Mouse (Mus musculus): Measurements from ENCODE around the gene Syt3.
A peak's percentile ranks its signal among the peaks of the same experiment; 100 is the strongest.

The Syt3 gene

DNA sequence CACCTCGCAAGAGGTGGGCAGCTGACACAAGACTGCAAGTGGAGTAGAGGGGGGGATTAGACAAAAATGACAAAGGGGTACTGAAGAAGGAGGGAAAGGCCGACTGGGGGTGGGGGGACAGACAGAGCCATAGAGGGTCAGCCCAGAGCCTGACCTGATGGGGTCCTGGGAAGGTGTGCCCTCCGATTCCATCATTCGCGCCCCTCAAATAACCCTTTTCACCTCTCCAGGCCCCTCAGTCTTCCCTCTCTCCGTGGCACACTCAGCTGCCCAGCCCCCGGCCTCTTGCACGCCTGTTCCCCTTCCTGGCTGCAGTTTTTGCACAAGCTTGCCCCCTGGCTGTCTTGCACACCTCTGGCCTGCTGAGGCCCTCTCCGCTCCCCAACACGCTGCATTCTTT lies 26.4 kb upstream of the Syt3 start:
- no peak for DNase-seq

DNA sequence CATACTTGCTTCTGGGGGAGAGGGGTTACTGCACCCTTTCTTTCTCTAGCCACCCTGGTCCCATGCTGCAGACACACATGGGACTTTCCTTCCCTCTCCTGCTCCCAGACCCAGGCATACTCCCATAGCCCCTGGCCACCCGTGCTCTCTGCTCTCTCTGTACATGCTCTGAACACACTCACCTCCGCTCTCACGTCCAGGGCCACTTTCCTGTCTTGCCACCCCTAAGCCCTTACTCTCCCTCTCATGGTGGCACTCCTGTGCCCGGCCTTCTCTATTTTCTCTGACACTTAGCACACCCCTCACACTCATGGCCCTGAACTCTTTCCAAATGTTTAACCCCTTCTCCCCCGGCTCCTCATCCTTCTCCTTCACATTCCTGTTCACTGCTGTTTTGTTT lies 25.9 kb upstream of the Syt3 start:
- DNase-seq: no peak

DNA sequence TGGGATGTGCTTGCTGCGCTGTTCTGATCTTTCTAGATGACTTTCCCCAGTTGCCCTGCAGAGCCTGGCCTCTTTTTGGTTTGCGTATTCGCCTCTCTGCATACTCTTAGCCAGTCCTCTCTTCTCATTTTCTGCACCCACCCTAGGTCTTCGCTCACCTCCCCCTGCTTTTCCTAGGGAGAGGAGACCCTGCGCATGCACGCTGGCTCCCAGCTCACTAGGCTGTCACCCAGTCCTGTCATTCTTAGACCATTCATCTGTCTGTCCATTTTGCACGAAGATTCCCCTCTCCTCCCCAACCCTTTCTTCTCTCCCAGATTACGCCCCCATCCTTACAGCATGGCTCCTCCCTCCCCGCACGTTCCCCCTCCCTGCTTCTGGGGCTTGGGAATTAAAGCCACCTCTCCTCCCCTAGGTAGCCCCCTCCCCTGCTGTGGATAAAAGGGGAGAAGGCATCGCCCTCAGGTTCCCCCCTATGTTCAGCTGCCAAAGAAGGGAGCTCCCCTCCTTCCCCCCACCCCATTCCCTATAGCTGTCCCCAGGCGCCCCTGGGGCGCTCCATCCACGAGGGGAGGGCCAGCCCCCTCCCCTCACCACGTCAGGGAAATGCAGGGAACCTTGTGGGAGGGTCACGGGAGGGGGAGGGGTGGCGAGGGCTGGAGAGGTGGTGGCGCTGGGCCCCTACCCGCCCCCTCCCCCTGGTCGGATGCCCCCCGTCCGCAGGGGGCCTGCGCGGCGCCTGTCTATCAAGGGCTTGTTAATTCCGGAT lies 24.8 kb upstream of the Syt3 start:
- peak in 1 of 2 experiments; percentile 50 for DNase-seq

DNA sequence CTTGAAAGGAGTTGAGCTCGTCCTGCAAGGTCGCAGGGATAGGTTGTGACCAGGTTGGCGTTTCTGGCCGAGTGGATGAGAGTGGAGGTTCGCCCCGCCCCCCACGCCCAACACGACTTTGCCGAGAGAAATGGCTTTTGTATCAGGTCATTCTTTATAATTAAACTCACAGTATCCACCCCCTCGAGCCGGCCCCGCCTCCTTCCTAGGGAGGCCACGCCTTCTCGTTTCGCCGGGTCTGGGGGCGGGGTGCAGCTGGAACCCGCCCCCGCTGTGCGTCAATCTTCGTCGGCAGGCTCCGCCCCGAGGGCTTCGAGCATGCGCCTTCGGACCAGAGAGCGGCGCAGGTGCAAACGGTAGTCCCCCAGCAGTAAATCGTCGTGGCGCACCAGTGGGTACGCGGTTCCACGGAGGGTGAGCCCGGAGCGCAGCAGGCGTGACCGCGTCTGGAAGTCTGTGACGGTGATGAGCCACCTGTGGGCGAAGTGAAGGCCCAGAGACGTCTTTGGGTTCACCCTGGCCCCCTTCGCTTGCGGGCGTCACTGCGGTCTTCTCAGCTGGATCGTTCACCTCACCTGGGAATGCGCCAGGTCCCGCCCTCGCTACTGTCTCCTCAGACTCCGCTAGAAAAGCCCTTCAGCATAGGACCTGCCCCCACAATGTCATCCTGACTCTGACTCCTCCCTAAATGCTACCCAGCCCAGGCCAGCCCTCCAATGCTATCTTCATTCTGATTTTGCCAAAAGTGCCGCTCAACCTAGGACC lies 23.8 kb upstream of the Syt3 start:
- peak; percentile 96 for DNase-seq

DNA sequence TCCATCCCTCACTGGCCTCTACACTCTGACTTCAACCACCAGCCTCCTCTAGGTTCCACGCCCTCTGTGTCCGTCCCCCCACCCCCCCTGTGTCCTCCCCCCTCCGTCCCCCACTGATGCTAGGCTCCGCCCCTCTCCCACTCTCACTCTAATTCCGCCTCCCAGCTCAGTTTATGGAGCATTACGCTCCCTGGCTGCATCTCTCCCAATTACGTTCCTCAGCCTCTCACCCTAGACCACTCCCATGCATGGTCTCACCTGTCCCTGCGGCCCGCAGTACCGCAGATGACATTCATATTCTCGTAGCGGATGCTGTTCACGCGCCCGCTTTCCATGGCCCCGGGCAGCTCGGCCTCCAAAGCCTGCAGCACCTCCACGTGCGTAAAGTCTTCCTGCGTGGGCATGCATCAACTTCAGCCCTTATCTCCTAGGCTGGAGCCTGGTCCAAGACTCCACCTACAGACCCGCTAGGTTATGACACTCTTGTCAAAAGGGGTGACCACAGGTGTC lies 23.1 kb upstream of the Syt3 start:
- DNase-seq: peak; percentile 46 to 52

DNA sequence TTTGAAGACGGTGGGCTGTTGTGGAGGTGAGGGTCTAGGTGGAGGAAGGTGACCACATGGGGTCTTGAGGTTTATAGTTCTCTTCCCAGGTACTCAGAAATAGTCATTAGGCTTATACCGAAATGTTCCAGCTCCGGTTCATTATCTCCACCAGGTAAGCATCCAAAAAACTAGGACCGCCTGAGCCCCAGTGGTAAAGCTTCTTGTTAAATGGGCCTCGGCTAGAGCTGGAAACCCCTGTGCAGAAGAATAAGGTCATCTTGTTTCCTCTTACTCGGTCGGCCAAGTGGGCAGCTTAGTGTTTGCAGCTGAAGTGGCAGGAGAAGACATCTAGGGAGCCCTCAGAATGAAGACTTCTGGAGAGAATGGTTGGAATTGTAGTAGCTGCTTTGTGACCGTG lies 11.2 kb upstream of the Syt3 start:
- DNase-seq: peak in 1 of 2 experiments; percentile 3

DNA sequence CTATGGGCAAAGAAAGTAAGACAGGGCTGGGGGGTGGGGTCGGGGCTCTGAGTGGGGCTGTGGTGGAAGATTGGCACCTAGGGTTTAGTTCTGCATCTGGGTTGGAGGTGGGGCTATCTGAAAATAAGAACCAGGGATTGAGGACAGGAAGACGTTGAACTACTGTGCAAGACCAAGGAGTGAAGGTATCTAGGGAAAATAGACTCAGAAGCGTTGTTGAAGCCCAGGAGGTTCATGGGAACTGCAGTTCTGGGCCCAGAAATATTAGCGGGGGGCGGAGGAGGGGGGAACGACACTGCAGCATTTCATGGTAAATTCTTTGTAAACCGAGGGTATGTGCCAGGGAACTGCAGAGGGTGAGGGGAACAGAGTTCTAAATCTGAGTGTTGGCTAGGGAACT lies 10.4 kb upstream of the Syt3 start:
- no peak for DNase-seq

DNA sequence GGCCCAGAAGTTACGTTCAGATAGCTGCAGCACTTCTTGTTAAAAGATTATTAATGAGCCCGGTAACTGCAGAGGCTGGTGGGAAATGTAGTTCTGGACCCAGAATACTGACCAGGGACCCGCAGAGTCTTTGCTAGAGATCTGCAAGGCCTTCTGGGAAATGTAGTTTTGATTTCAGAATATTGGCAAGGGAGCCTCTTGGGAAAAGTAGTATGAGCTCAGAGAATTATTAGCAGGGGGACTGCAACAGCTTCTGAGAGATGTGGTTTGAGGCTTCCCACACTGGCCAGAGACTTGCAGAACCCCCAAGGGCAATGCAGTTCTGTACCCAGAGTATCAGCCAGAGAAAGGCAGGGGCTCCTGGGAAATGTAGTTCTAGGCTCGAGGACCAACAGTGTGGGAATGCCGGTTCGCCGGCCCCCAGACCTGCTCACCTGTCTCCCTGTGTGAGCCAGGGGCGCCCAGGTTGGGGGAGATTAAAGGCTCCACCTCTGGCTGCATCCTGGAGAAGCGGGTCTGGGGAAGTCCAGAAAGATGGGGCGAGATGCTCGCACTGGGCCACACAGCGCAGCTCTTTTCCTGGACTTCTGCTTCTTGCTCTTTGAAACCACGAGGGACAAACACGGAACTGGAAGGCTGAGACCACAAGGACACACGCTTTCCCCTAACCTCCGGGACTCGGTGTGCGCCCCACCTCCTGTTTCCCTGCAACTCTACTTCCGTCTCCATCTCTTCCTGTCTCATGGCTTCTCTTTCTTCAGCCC lies 9.8 kb upstream of the Syt3 start:
- DNase-seq: peak; percentile 73 to 84

DNA sequence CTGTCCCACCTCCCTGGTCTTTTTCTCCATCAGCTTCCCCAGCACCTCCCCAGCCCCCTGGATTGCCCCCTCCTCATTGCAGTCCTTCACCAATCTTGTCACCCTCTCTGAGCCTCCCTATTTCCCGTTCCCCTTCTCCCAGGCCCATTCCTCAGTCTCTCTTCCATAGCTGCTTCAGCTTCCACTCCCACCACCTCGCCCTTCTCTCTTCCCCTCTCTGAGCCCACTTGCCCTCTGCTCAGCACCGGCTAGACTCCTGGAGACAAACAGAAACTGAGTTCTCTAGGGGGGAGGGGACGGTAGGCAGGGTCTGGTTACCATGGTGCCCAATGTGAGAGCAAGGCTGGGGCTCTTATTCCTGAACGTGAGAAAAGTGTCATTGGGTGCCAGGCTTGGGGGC lies 9.1 kb upstream of the Syt3 start:
- DNase-seq: peak in 1 of 2 experiments; percentile 13

DNA sequence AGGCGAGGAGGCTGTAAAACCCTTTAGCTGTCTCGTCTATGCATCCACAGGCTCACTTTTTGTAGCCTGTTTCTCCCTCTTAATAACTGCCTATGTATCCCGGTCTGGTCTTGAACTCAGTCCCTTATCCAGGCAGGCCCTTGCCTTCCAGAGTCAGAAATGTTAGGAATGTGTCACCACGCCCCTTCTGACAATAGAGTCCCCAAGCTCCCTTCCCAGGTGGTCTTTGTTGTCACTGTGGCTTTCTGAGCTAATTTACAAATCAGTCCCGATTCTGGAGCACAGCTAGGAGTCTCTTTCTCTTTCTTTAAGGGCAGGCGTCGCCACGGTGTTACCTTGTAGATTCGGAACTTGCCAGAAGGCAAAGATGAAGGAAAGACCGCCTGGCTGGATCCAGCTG lies 8.7 kb upstream of the Syt3 start:
- DNase-seq: no peak

DNA sequence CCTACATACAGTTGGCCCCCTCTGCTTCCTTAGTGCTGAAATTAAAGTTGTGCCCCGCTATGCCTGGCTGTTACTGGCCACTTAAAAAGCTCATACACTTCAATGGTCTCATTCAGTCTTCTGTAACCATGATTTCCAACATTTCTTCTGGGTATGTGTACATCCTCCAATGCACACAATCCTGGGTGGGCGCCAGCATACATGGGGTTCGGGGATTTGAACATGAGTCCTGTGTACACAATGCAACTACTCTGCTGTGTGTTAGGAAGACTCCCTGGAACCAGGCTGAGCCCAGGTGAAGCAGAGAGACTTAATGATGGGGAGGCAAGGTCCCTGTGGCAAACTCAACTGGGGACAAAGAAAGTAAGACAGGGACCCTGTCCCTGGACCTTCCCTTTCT lies 8.1 kb upstream of the Syt3 start:
- peak in 1 of 2 experiments; percentile 10 for DNase-seq

DNA sequence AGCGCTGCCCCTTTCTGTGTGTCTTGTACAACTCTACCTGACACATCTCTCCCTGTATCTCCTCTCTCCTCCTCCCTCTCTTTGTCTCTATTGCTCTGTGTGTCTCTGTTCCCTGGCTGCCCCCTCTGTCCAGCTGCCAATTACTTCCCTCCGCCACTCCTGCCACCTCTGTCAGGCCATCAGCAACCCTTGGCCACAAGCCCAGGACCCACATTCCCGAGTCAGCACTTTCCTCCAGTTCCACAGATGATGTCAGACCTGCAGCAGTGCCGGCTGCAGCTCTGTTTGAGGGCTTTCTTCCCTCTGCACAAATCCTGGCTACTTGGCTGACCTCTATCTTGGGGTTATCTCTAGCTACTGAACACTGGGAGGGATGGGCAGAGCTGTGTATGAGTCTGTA lies 5.6 kb upstream of the Syt3 start:
- DNase-seq: peak in 1 of 2 experiments; percentile 4

DNA sequence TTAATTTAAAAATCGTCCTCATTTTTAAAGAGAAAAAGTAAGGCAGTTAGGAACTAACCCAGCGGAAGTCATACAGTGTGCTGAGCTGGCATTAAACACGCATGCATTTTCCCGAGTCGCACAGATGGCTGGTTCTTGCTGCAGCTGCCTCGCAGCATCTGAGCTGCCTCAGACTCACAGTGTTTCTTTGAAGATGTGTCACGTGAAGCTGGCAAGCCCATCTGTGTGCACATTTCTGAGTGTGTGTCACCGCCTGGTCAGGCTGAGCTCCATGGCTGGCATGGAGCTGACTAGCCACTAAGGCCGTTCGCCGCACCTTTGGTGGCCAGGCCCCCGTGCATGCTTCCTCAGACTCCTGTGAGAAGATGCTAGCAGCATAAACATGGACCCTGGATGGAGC lies 1.4 kb upstream of the Syt3 start:
- peak in 1 of 2 experiments; percentile 13 for DNase-seq

DNA sequence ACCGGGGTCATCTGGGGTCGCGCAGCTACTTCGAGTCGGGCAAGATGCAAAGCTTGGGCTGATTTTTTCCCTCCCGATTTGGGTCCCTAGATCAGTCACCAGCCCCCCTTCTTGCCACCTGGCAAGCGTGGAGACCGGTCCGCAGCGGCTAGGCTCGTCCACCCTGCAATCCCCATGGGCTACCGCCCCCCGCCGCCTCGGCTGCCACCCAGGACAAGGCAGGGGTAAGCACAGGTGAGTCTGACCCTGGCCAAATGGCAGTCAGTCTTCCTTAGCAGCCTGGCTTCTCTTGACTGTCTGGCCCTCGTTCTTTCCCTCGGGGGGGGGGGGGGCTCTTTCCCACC lies 786 bp downstream of the Syt3 start:
- DNase-seq: no peak

DNA sequence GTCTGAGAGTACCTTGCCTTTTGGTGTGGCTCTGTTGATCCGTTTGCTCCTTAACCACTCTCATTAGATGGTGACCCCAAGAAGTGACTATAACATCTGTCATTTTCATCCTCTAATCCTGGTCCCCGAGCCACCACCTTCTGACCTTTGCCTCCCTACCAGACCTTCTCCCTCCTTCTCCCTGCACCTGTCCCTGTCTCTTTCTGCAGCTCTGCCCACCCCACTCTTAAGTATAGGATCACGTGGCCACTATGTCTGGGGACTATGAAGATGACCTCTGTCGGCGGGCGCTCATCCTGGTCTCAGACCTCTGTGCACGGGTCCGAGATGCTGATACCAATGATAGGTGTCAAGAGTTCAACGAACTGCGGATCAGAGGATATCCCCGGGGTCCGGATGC lies 1.8 kb downstream of the Syt3 start, which contains the start of gene 1700008O03Rik:
Gene 1700008O03Rik (minus strand): TSS at position 101 of the 400 bp plus-strand sequence.
- peak in 1 of 2 experiments; percentile 5 for DNase-seq

DNA sequence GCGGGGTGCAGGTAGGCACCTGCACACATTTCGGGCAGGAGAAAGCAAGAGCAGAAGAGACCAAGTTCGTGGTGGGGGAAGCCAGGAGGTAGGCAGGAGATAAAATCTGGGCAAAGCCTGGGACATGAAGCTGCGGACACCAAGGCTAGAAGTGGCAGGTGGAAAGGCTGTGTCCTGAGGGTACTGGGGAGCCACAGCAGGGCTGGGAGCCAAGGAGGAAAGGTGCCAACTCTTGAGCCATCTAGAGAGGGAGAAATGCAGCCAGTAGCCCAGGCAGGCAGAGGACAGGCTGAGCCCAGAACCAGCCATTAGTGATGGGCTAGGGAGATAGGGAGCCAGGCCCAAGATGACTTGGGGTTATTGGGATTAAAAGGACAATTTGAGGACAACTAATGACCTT lies 7.9 kb downstream of the Syt3 start:
- peak; percentile 94 to 96 for DNase-seq

DNA sequence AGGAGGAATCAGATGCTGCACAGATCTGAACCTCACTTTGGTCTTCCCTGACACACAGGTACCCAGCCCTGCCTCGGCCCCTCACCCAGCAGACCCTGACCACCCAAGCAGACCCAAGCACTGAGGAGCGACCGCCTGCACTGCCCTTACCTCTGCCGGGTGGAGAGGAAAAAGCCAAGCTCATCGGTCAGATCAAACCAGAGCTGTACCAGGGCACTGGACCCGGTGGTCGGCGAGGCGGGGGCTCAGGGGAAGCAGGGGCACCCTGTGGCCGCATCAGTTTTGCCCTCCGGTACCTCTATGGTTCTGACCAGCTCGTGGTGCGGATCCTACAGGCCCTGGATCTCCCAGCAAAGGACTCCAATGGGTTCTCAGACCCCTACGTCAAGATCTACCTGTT lies 8.4 kb downstream of the Syt3 start:
- no peak for DNase-seq

DNA sequence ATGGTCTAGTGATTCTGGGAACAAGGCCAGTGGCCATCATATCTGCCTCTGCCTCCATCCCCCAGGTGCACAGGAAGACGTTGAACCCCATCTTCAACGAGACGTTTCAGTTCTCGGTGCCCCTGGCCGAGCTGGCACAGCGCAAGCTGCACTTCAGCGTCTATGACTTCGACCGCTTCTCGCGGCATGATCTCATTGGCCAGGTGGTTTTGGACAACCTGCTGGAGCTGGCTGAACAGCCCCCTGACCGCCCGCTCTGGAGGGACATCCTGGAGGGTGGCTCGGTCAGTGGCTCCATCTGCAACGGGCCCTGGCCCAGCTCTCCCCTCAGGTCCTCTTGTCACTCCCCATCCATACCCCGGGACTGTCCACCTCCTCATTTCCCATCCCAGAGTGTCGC lies 9.4 kb downstream of the Syt3 start:
- DNase-seq: no peak

DNA sequence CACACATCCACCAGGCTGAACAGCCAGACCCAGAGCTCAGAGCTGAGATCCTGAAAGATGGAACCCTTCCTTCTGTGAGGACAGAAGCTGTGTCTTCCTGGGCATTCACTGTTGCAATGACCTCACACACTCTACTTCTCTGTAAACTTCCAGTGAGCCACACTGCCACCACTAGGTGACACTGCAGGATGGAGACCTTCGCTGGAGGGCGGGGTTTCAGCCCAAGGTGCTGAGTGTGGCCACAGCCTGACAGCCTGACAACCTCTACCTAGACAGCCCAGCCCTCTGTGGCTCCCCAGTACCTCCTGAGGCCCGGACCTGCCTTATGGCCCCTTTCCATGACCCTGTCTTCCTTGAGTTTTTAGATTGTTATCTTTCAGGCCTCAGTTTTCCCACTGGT lies 14.7 kb downstream of the Syt3 start:
- peak; percentile 71 to 75 for DNase-seq

DNA sequence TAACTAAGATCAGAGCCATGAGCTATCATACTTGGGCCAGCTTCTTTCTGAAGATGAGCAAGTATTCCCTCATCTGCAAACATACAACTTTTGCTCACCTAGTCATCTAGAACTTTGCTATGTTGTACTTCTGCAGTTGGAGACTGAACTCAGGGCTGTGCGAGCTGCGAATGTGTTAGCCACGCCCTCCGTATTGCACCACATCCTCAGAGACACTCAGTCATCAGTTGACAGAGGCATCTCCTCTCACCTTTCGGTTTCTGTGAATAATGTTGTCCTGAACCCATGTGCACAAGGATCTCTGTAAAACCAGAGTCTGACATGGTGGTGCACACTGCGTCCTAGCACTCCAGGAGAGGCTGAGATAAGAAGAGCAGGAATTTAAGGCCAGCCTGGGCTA lies 17.8 kb downstream of the Syt3 start:
- no peak for DNase-seq

DNA sequence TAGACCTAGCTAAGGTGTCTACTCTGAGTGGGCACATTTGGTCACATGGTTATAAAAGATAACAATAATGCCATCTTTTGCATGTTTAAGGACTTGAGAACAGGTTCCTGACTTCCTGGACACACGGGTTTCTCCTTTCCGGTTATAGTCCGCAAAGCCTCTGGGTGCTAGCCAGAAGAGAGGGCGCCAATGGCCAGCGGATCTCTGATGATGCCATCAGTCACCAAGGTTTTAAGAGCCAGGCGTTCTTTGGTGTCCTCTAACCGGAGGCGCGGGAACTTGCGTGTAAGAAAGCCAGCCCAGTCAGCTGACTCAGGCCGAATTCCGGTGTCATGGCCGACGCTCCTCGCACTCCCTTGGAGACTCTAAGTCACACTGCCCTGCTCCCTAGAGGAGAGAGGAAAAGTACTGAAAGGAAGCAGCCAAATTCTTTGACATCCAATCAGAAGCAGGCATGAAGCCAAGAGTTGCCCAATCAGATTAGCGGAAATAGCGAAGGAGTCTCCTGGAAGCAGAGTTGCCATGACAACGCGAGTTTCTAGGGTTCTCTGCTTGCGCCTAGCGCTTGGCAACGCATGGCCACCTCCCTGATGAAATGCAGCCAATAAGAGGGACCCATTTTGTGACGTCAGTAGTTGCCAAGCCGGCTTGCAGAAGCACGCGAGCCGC lies 21.6 kb downstream of the Syt3 start:
- DNase-seq: peak; percentile 90 to 96

DNA sequence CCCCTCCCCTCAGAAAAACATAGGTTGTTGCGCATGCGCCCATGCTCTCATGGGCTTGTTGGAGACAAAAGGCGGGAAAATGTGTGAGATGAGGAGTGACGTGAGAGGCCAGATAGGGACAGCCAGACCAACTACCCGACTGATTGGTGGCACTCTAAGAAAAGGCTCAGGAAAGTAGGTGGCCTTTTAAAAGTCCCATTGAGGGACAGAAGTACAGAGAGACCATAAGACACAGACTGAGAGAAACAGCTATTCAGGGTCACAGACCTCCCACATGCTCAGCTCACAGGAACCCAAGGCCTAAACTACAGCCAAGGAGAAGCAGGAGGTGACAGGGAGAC lies 22.1 kb downstream of the Syt3 start:
- DNase-seq: no peak

DNA sequence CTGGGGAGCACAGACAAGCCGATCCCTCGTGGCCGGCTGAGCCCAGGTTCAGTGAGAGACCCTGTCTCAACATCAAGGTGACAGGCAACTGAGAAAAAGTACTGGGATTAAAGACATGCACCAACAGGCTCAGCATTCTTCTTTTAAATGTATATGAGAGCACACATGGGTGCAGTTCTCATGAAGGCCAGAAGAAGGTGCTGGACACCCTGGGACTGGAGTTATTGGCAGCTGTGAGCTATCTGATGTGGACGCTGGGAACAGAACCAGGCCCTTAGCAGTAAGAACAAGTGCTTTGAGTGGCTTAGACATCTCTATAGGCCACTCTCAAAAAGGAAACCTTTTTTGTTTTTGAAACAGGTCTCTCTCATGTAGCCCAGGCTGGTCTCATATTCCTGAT lies 27.2 kb downstream of the Syt3 start:
- no peak for DNase-seq
